Mouse (Mus musculus) kidney, postnatal 36 days (tissue): ENCODE data around the gene Ppig.
A peak's percentile ranks its signal among the peaks of the same experiment; 100 is the strongest.

ENCODE experiments used
- DNase-seq, 2 experiments: peaks; one replicate each; pipeline ENCODE4 v3.0.0; 2021 to 2022; ENCODE audit warnings: mixed read lengths in 2 of 2

The Ppig gene

GRCm38 (mm10) chr2:69764716-69765115 lies 42.4 kb downstream of the Ppig start:
- DNase-seq, result no peak

- DNase-seq, result no peak
Measured at GRCm38 (mm10) chr2:69773331-69773730, 51.0 kb downstream of the Ppig start.

GRCm38 (mm10) chr2:69777985-69778835 lies 55.9 kb downstream of the Ppig start:
- no peak for DNase-seq

- peak; percentile 52 to 77 for DNase-seq
Measured at GRCm38 (mm10) chr2:69778836-69779177, 56.5 kb downstream of the Ppig start.

GRCm38 (mm10) chr2:69788974-69789373 lies 66.6 kb downstream of the Ppig start:
- no peak for DNase-seq

GRCm38 (mm10) chr2:69789429-69790069 lies 67.2 kb downstream of the Ppig start, which contains the start of the genes Ccdc173 and Phospho2:
TSS of gene Ccdc173 (minus strand) at chr2:69789575.
TSS of gene Phospho2 (plus strand) at chr2:69789623.
- DNase-seq, result peak; percentile 99 to 100

GRCm38 (mm10) chr2:69790285-69790684 lies 67.9 kb downstream of the Ppig start:
- DNase-seq, result peak; percentile 92 to 95

- DNase-seq, result no peak
Measured at GRCm38 (mm10) chr2:69790722-69791121, 68.4 kb downstream of the Ppig start.

GRCm38 (mm10) chr2:69802911-69803312 lies 80.6 kb downstream of the Ppig start:
- peak; percentile 69 to 90 for DNase-seq
